Mouse (Mus musculus) kidney, adult 9 months (tissue): ENCODE measurements at regions not wholly inside any gene's neighbourhood (a gene's known extent, or its start where the extent isn't known, plus 50 kb on each side); places are given as distances from the start of the nearest gene placed in this dataset.

Experiments
- DNase-seq: peaks from one replicate; pipeline ENCODE4 v3.0.0; 2022

DNA sequence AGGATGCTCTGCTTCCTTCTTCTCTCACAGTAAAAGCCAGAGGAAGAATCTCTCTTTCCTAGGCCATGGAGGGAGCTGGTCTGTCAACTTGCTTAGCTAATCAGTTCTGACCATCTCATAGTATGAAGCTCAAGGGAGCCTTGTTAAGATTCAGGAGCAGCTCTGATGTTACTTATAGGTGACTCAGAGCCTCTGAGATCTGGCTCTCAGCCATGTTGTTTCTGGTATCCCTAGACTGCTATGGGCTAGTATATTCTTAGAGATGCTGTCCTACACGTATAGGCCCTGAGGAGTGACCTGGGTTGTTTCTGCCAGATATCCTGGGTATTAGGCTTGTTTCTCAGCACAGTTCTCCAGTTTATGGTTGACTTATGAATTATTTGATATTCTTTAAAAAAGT, 160.9 kb downstream of the 4930564D02Rik start:
- no peak for DNase-seq

DNA sequence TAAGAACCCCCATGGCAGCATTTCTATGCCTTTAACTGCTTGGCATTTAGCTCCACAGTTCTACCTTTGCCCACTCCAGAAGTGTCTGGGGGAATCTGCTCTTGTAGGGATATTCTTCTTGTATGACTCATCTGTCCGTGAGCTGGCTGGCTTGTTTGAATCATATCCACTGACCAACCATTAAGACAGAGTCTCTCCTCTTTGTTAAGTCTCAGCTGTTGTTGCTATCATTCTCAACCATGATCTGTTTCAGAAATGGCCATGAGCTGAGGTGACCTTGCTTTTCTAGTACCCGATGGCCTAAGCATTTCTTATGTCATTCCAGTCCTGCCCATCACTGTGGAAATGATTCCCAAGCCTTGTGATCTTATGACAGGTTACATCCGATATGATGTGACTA, 161.8 kb downstream of the 4930564D02Rik start:
- no peak for DNase-seq

DNA sequence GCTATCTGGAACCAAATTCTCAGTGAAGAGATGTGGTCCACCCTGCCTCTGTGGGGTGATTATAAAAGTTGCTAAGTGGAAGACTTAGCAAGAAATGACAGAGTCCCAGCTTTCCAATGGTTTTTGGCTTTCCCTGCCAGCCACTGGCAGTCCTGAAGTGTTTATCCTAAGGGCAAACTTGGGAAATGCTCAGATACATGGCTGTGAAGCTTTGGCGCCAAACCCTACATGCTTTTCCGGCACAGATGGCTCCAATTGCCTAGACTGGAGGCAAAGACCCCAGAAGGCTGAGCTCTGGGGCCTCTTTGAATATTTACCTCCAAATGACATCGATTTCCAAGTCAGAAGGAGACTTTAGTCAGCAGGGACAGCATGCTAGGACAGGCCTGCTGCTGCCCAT, 174.4 kb downstream of the 4930564D02Rik start:
- DNase-seq: no peak

GRCm38 (mm10) chr3:105257096-105257495, 190.5 kb downstream of the 4930564D02Rik start:
- no peak for DNase-seq

DNA sequence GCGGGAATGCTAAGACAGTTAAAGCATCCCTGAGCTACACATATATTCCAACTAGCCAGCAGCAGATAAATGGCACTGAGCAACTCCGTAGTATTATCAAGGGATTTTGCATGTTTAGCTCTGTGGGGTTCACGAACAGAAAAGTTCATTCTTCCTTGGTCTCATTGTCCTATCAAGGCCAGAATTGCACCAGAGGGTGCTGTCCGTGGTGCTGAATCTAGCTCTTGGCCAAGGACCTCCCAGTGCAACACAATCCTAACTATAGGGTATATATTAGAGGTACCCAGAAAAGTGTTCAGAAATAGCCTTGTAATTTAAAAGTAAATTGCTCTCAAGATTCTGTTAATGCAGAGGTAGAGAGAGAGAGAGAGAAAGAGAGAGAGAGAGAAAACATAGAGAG, 176.9 kb upstream of the Kcnd3 start:
- peak; percentile 37 for DNase-seq

DNA sequence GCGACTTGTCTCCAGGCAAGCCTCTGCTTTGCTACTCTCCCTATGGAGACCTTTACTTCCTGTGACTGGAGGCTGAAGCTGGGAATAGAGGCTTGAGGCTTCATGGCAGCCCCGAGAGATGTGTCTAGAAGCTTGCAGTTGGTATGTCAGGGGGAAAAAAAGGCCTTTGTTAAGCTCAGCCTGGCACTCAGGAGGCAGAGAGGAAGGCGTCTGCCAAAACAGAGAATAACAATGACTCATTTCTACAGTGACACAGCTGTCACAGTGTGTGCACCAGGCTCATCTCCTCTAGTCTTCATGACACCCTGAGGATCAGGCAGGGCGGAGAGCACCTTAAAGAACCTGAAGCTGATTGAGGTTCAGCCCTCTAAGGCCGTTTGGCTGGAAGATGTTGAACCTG, 171.2 kb upstream of the Kcnd3 start:
- DNase-seq: no peak

- no peak for DNase-seq
Measured at GRCm38 (mm10) chr3:105281686-105282085, 170.4 kb upstream of the Kcnd3 start.

DNA sequence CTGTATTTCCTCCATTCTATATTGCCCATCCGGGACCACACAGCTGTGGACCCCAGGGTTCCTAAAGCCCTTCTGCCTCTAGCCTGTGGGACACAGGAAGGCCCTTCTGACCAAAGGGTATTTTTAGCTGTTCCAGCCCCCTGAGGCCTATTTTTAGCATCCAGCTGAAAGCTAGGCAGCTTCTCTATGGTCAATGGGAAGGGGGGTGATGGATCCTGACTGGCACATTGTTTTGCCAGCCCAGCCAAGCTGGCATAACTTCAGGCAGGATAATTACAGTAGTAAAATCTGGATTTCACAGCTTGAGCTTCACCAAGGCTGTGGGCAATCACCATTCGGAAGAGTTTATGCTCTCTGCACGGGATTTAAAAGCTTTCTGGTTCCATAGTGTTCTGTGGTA, 153.9 kb upstream of the Kcnd3 start:
- DNase-seq: no peak

DNA sequence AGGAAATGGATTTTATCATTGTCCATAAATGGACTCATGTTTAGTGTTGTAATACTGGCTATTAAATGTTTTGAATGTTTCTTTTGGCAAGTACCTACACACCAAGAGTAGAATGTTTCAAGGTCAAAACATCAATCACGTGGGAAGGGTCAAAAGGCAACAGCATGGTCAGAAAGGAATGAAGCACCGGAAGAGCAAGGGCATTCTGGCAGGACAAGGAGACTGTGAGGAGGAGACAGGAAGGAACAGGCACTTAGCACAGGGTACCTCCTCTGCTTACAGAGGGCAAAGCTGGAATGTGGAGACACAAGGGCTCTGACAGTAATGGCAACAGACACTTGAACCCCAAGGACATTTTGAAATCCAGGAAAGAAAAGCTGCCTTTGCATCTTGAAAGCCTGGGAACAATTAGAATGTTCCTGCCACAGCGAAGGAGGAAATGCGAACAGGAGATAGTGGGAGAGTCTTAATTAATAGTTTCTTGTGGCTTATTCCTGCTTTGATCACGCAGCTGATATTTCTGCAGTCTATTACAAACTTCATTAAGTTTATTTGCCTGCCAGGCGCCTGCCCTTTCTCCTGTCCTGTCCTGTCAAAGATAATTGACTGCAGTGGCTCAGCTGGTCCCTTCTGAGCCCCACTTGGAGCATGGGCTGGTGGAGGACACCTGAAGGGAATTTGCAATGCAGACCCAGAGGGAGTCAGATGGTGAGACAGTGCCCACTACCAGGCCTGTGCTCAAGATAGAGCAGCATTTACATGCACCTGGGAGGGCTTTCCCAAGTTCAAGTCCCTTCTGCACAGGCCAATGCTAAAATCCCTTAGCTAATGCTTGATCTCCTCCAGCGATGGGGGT, 151.2 kb upstream of the Kcnd3 start:
- DNase-seq: peak; percentile 43

DNA sequence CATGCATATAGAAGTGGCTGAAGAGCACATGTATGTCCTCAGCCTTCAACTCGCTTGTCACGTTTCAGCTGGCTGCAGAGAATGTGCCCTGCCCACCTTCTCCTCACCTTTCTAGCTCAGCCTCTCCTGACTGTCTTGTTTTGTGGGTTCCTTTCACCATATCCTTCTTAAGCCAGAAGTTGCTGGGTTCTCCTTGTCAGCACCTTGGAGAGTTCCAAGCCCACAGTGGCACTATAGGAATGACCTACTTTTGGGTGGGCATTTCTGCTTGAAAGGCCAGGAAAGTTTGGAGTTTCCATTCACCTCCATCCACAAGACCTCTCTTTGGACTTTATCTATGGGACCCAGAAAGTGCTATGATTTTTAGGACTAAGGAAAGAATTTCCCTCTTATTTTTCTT, 144.5 kb upstream of the Kcnd3 start:
- no peak for DNase-seq

GRCm38 (mm10) chr3:105309020-105309419, 143.1 kb upstream of the Kcnd3 start:
- DNase-seq: no peak

- DNase-seq: no peak
Measured at GRCm38 (mm10) chr3:105353268-105353667, 98.9 kb upstream of the Kcnd3 start.

GRCm38 (mm10) chr3:105354123-105354931, 97.8 kb upstream of the Kcnd3 start:
- no peak for DNase-seq

GRCm38 (mm10) chr3:105357511-105357910, 94.6 kb upstream of the Kcnd3 start:
- DNase-seq: no peak

- DNase-seq: no peak
Measured at GRCm38 (mm10) chr3:105359636-105360035, 92.5 kb upstream of the Kcnd3 start.

DNA sequence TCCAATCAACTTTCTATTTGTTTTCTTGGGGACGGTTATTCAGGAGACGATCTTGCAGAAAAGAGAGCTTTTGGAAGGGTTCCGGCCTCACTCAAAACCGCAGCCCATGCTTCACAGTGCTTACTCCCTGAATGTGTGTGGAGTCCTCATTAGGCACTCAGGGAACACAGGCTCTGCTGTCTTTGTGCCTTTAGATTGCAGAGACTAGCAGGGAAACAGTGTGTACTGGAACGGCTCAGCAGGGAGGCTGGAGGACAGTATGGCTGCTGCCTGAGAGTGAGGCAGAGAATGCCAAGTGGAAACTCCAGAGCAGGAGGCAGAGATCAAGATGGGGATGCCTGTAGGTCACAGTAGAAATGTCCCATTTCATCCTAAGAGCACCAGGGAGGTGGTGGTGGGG, 87.4 kb upstream of the Kcnd3 start:
- no peak for DNase-seq

GRCm38 (mm10) chr3:105366806-105367205, 85.3 kb upstream of the Kcnd3 start:
- DNase-seq: no peak

DNA sequence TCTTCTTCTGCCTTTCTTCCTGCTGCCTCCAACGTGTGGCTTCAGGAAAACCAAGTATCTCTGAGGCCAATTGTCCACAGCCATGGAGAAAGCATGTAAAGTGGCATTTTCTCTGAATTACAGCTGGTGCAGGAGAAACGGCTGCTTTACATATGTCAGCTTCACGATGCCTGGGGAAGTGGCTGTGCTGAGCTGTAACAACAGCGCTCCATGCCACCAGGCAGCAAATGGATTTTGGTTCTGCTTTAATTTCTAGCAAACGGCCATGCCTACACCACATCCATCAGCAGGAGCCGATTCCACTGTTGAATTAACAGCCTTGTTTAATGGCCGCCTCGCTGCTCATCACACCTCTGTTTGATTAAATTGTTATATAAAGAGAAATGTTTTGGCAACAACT, 84.2 kb upstream of the Kcnd3 start:
- DNase-seq: no peak

GRCm38 (mm10) chr3:105372371-105372828, 79.7 kb upstream of the Kcnd3 start:
- DNase-seq: peak; percentile 9

- no peak for DNase-seq
Measured at GRCm38 (mm10) chr3:105374306-105374705, 77.8 kb upstream of the Kcnd3 start.

DNA sequence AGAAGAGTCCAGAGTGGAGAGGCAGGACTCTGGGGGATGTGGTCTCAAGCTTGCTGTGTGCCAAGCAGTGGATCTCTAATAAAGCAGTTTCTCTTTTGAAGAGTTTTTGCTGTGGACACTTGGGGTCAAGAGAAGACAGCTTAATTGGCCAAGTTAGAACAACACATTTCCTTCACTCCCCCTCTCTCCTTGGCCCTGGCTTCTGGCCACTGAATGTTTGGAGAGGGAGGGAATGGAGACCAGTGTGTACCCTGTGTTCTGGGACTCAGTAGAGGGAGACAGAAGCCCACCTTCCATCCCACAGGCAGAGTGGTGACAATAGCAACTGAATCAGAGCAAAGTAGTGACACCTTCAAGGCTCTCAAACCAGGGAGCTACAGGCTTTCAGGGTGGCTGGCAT, 77.3 kb upstream of the Kcnd3 start:
- DNase-seq: peak; percentile 14

DNA sequence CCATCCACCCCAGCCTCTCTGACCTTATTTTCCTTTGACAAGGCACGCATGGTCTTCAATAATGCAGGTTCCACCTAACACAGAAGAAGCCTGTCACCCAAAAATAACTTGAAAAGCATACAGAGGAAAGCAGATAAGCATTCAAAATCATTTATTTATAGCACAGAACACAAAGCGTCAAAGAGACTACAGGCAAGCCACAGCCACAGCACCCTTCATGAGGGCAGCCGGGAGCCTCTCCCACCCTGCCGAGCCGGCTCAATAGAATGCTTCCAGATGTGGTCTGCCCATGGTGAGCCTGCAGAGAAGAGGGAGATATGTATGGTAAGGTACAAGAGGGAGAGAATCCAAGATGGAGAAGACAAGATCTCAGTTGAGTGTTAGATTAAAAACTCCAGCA, 76.7 kb upstream of the Kcnd3 start:
- DNase-seq: no peak

DNA sequence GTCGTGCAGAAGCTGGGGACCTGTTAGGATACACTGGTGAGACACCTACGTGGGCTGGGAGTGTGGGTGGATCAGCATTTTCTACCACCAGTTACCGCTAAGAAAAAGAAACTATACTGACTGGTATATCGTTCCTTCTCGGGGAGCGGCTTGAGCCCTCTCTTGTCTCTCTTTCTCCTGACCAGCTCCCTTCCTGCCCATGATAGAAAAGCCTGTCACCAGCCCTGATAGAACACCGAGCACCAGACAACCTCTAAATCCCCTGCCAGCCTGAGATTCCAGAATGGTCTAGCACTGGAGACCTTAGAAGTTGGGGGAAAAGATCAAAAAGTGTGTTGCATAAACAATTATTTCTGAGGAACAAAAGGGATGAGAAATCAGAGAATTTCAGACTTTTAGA, 76.3 kb upstream of the Kcnd3 start:
- DNase-seq: no peak

- DNase-seq: no peak
Measured at GRCm38 (mm10) chr3:105376346-105376745, 75.8 kb upstream of the Kcnd3 start.
